Comparison of ENCODE assay signal across 8 mouse cellular contexts in genomic region chr16:18628948-18629340, GRCm38 (mm10). TPM values are rescaled to one million over a fixed set of nuclear protein-coding genes. Genes with fewer than 3 reads are reported as not detected.
A peak's percentile ranks its signal among the peaks of the same experiment; 100 is the strongest.
DNase-seq lines count a peak whose midpoint lies in the region; ATAC-seq and TF ChIP-seq lines count a peak whose summit lies in the region.

No protein-coding gene starts in this region.

- no peak for DNase-seq in thymus, adult 2 months
- DNase-seq in thymus, postnatal 4 days: no peak
- no peak for DNase-seq in embryo, embryonic 9.5 days (ENCODE audit: extremely low spot score)
- no peak for DNase-seq in gastrocnemius, postnatal 14 days
- no peak for DNase-seq in urinary bladder, postnatal 4 days (ENCODE audit: low spot score in 2 of 2)

- H3K9me3 ChIP-seq in erythroblast, embryonic 14.5 days (ENCODE audit: control insufficient read depth, low read length): peaks cover 5% of the 10 kb centered on the region
- H3K9me3 ChIP-seq in limb, embryonic 15.5 days: no peaks in the 10 kb centered on the region

- H3K9ac ChIP-seq in limb, embryonic 15.5 days: peak overlapping the region; percentile 81

- ATAC-seq in erythroblast, adult 5-6 weeks (replicated peaks; ENCODE audit: low FRiP score, poor library complexity, severe bottlenecking): no peak
- no peak for ATAC-seq in limb, embryonic 15.5 days (ENCODE audit: insufficient number of reproducible peaks, low FRiP score, low TSS enrichment, low read depth)

- peaks cover 90% of the 10 kb centered on the region for H3K27me3 ChIP-seq in erythroblast, embryonic 14.5 days (ENCODE audit: control insufficient read depth)
- peaks cover 25% of the 10 kb centered on the region; the same call in 1 of the 2 replicates for H3K27me3 ChIP-seq in thymus, adult 2 months (ENCODE audit: control insufficient read depth, insufficient read depth, low read length)
- H3K27me3 ChIP-seq in limb, embryonic 15.5 days: peaks cover 21% of the 10 kb centered on the region

- intact Hi-C loops in gastrocnemius, postnatal 14 days (cut with DNase I; ENCODE audit: low total_unique reads): loop anchor here (5.0 kb wide), 1 partner anchor 168 kb away; no protein-coding TSS in a partner anchor

- no peak for TF ChIP-seq CTCF in thymus, adult 2 months (IDR thresholded peaks at IDR 0.05; ENCODE audit: borderline replicate concordance, control insufficient read depth, extremely low read depth, insufficient read depth, low read length, poor library complexity)

- peak overlapping the region; percentile 77 for H3K4me2 ChIP-seq in limb, embryonic 15.5 days

- no peak overlapping the region for H3K27ac ChIP-seq in thymus, adult 2 months (ENCODE audit: control insufficient read depth, insufficient read depth, low read length)
- peak overlapping the region; percentile 40 for H3K27ac ChIP-seq in limb, embryonic 15.5 days

- 47% methylated on average over 2 of the region's 2 CpGs for WGBS in thymus, adult 2 months
- WGBS in limb, embryonic 15.5 days: 21% methylated on average over 2 of the region's 2 CpGs

- H3K36me3 ChIP-seq in erythroblast, embryonic 14.5 days (ENCODE audit: control insufficient read depth): no peaks in the 10 kb centered on the region
- no peaks in the 10 kb centered on the region for H3K36me3 ChIP-seq in thymus, adult 2 months (ENCODE audit: control insufficient read depth, insufficient read depth, low read length)
- H3K36me3 ChIP-seq in limb, embryonic 15.5 days: peaks cover 13% of the 10 kb centered on the region

- peak overlapping the region; percentile 55 for H3K4me3 ChIP-seq in erythroblast, embryonic 14.5 days (replicated peaks)
- 0 out of 2 replicates have a peak overlapping the region, but pooled peaks have one; percentile 38 for H3K4me3 ChIP-seq in thymus, adult 2 months (ENCODE audit: control insufficient read depth, insufficient read depth, low read length)
- peak overlapping the region; percentile 76 for H3K4me3 ChIP-seq in limb, embryonic 15.5 days

- peaks cover 18% of the 10 kb centered on the region for H3K4me1 ChIP-seq in erythroblast, embryonic 14.5 days (ENCODE audit: control insufficient read depth)
- H3K4me1 ChIP-seq in thymus, adult 2 months (replicated peaks; ENCODE audit: control insufficient read depth, insufficient read depth, low read length): peaks cover 21% of the 10 kb centered on the region
- H3K4me1 ChIP-seq in limb, embryonic 15.5 days: peaks cover 55% of the 10 kb centered on the region

- no peak for TF ChIP-seq POLR2A in thymus, adult 2 months (IDR thresholded peaks at IDR 0.05; ENCODE audit: control insufficient read depth, extremely low read depth, insufficient read depth, low read length, poor library complexity)

RNA-seq across cellular contexts. Expression of gene Sept5, which starts 0.8 kb away (rescaled TPM):
- 0.03 TPM in 1 of 2 replicates, not detected in the other for polyA plus RNA-seq in erythroblast, embryonic 14.5 days (2012)
- total RNA-seq in erythroblast, adult 5-6 weeks (2015; ENCODE audit: low replicate concordance): 13.4 and 19.4 TPM in 2 replicates
- 11.7 and 15.2 TPM in 2 replicates for total RNA-seq in erythroblast, adult 5-6 weeks (2017; ENCODE audit: low replicate concordance)
- 2.4 and 3.6 TPM in 2 replicates for polyA plus RNA-seq in thymus, adult 2 months (2012; rRNA removed)
- polyA plus RNA-seq in limb, embryonic 15.5 days (2015; fragmentation: Nextera tagmentation; extraction: Ambion mirVana): 59.4 and 62.8 TPM in 2 replicates
- total RNA-seq in gastrocnemius, postnatal 14 days (2021): 1 to 10 TPM; 6.0 to 8.4 TPM

RNA-seq across cellular contexts. Expression of gene Gm49601, which starts 2.7 kb away (rescaled TPM):
- polyA plus RNA-seq in erythroblast, embryonic 14.5 days (2012): 0.02 TPM in 1 of 2 replicates, not detected in the other
- total RNA-seq in erythroblast, adult 5-6 weeks (2015; ENCODE audit: low replicate concordance): not detected in 2 replicates
- total RNA-seq in erythroblast, adult 5-6 weeks (2017; ENCODE audit: low replicate concordance): 0.85 TPM in 1 of 2 replicates, not detected in the other
- 0.88 and 0.93 TPM in 2 replicates for polyA plus RNA-seq in thymus, adult 2 months (2012; rRNA removed)
- 5.5 and 6.9 TPM in 2 replicates for polyA plus RNA-seq in limb, embryonic 15.5 days (2015; fragmentation: Nextera tagmentation; extraction: Ambion mirVana)
- 1 to 10 TPM; 1.0 to 1.7 TPM for total RNA-seq in gastrocnemius, postnatal 14 days (2021)

RNA-seq across cellular contexts. Expression of gene Gp1bb, which starts 6.7 kb away (rescaled TPM):
- 0.44 and 0.64 TPM in 2 replicates for polyA plus RNA-seq in erythroblast, embryonic 14.5 days (2012)
- total RNA-seq in erythroblast, adult 5-6 weeks (2015; ENCODE audit: low replicate concordance): 3.7 TPM in 1 of 2 replicates, not detected in the other
- total RNA-seq in erythroblast, adult 5-6 weeks (2017; ENCODE audit: low replicate concordance): 0.56 and 0.94 TPM in 2 replicates
- 1.1 TPM in 2 replicates for polyA plus RNA-seq in thymus, adult 2 months (2012; rRNA removed)
- polyA plus RNA-seq in limb, embryonic 15.5 days (2015; fragmentation: Nextera tagmentation; extraction: Ambion mirVana): 3.0 and 3.4 TPM in 2 replicates
- total RNA-seq in gastrocnemius, postnatal 14 days (2021): not detected

RNA-seq across cellular contexts. Expression of gene Tbx1, which starts 38.5 kb away (rescaled TPM):
- not detected in 2 replicates for polyA plus RNA-seq in erythroblast, embryonic 14.5 days (2012)
- total RNA-seq in erythroblast, adult 5-6 weeks (2015; ENCODE audit: low replicate concordance): not detected in 2 replicates
- not detected in 2 replicates for total RNA-seq in erythroblast, adult 5-6 weeks (2017; ENCODE audit: low replicate concordance)
- polyA plus RNA-seq in thymus, adult 2 months (2012; rRNA removed): 0.49 and 1.4 TPM in 2 replicates
- 6.0 and 6.4 TPM in 2 replicates for polyA plus RNA-seq in limb, embryonic 15.5 days (2015; fragmentation: Nextera tagmentation; extraction: Ambion mirVana)
- 1 to 10 TPM in 1 of 2 experiments, under 1 TPM in 1; 0.78 to 3.1 TPM for total RNA-seq in gastrocnemius, postnatal 14 days (2021)

Comparison
In these comparisons a context has a peak if more than half of its experiments do, and no peak if none do; other contexts are left out.
1. RNA of gene Sept5, which starts 0.8 kb away (polyA plus RNA-seq): 59.4 to 62.8 TPM in limb, embryonic 15.5 days; 2.4 to 3.6 TPM in thymus, adult 2 months and 0.03 TPM in erythroblast, embryonic 14.5 days; every median in the first group is over 10 times any median in the second.
2. Peak in every context shown above with its lines, with median percentiles within 50 percentile points of each other: H3K4me3 ChIP-seq.